Mouse (Mus musculus): ENCODE data around the gene Cdon.

- TF ChIP-seq CTCF (IDR thresholded peaks at IDR 0.05; ENCODE audit: low read depth, low read length), result no peak
- no peak for TF ChIP-seq POLR2A (IDR thresholded peaks at IDR 0.05; ENCODE audit: borderline replicate concordance, low read depth, low read length)
Observed at GRCm38 (mm10) chr9:35513900-35514299, 93.0 kb downstream of the Cdon start.

All from bone marrow macrophage, adult 2 months (primary cell).